Mouse (Mus musculus) midbrain, embryonic 12.5 days (tissue): ENCODE results near the gene Lamtor4. TPM values are rescaled to one million over a fixed set of nuclear protein-coding genes. Genes with fewer than 3 reads are reported as not detected.

ENCODE experiments used
- ATAC-seq: fragments of 200-750 bp; cut with Nextera tagmentation; 2 replicates; pipeline ENCODE4 v1.8.0; 2017; ENCODE audit warnings: low read depth, moderate TSS enrichment, moderate library complexity; ENCODE audit not compliant: low FRiP score
- H3K27ac ChIP-seq: fragments of 300-500 bp; sonication (generic); replicated peaks from 2 replicates; pipeline ENCODE4 v1.5.1; 2016; ENCODE audit warnings: mild to moderate bottlenecking
- H3K27me3 ChIP-seq: fragments of 300-500 bp; sonication (generic); 2 replicates; pipeline ENCODE4 v1.6.1; 2016; ENCODE audit warnings: mild to moderate bottlenecking
- H3K36me3 ChIP-seq: fragments of 300-500 bp; sonication (generic); 2 replicates; pipeline ENCODE4 v1.6.1; 2016
- H3K4me1 ChIP-seq: fragments of 300-500 bp; sonication (generic); 2 replicates; pipeline ENCODE4 v1.6.1; 2016
- H3K4me2 ChIP-seq: fragments of 300-500 bp; sonication (generic); replicated peaks from 2 replicates; pipeline ENCODE4 v1.6.1; 2016; ENCODE audit warnings: mild to moderate bottlenecking, moderate library complexity
- H3K4me3 ChIP-seq: fragments of 300-500 bp; sonication (generic); 2 replicates; pipeline ENCODE4 v1.5.1; 2016; ENCODE audit warnings: mild to moderate bottlenecking
- H3K9ac ChIP-seq: fragments of 300-500 bp; sonication (generic); replicated peaks from 2 replicates; pipeline ENCODE4 v1.6.1; 2016; ENCODE audit warnings: mild to moderate bottlenecking, moderate library complexity
- H3K9me3 ChIP-seq: fragments of 300-500 bp; sonication (generic); 2 replicates; pipeline ENCODE4 v1.6.1; 2016; ENCODE audit warnings: mild to moderate bottlenecking
- WGBS: fragments of 180-500 bp; shearing (Covaris S2); methylation state at CpG from one replicate; pipeline ENCODE4 v1.1.7; 2016; 5-methylcytosine and 5-hydroxymethylcytosine counted together
- polyA plus RNA-seq: library from polyadenylated mRNA; unstranded; fragments of >200 nt; fragmentation: Nextera tagmentation; extraction: Ambion mirVana; gene quantifications from 2 replicates; pipeline ENCODE4 v1.2.1, GENCODE M21; 2016

Gene Lamtor4
- polyA plus RNA-seq, 1 experiment from 2014 or later, result 57.8 TPM

GRCm38 (mm10) chr5:138234224-138234623, 21.1 kb upstream of the Lamtor4 start:
- ATAC-seq, result no peak
- no peak overlapping the region for H3K4me2 ChIP-seq
- no peak overlapping the region for H3K9ac ChIP-seq
- H3K36me3 ChIP-seq, result no peaks in the 10 kb centered on the region
- H3K27me3 ChIP-seq, result no peaks in the 10 kb centered on the region
- no peaks in the 10 kb centered on the region for H3K4me1 ChIP-seq
- H3K4me3 ChIP-seq, result no peak overlapping the region
- no peak overlapping the region for H3K27ac ChIP-seq
- H3K9me3 ChIP-seq, result no peaks in the 10 kb centered on the region

GRCm38 (mm10) chr5:138241511-138241910, 13.8 kb upstream of the Lamtor4 start:
- 49% methylated on average over 2 of the region's 2 CpGs for WGBS
- ATAC-seq, result no peak

GRCm38 (mm10) chr5:138251144-138251543, 4.1 kb upstream of the Lamtor4 start:
- ATAC-seq, result no peak

More at GRCm38 (mm10) chr5:138241511-138241910, 13.8 kb upstream of the Lamtor4 start:
- Histone ChIP-seq H3K4me3 (no peak overlapping the region), H3K9ac (no peak overlapping the region), H3K27me3 (no peaks in the 10 kb centered on the region), H3K4me1 (no peaks in the 10 kb centered on the region), H3K27ac (no peak overlapping the region), H3K36me3 (no peaks in the 10 kb centered on the region), H3K9me3 (no peaks in the 10 kb centered on the region), H3K4me2 (no peak overlapping the region)

GRCm38 (mm10) chr5:138253061-138253460, 2.2 kb upstream of the Lamtor4 start:
- Histone ChIP-seq H3K9ac (no peak overlapping the region), H3K4me1 (peaks cover 14% of the 10 kb centered on the region), H3K36me3 (0 out of 2 replicates have a peak, but pooled peaks cover 1% of the 10 kb centered on the region), H3K9me3 (no peaks in the 10 kb centered on the region), H3K4me2 (no peak overlapping the region), H3K27ac (no peak overlapping the region), H3K27me3 (no peaks in the 10 kb centered on the region), H3K4me3 (no peak overlapping the region)
- no peak for ATAC-seq
- WGBS, result 91% methylated on average over 3 of the region's 3 CpGs

More at GRCm38 (mm10) chr5:138251144-138251543, 4.1 kb upstream of the Lamtor4 start:
- Histone ChIP-seq H3K36me3 (no peaks in the 10 kb centered on the region), H3K4me2 (no peak overlapping the region), H3K27ac (no peak overlapping the region), H3K9me3 (no peaks in the 10 kb centered on the region), H3K9ac (no peak overlapping the region), H3K4me1 (peaks cover 7% of the 10 kb centered on the region), H3K4me3 (no peak overlapping the region), H3K27me3 (no peaks in the 10 kb centered on the region)
- 85% methylated on average over 12 of the region's 12 CpGs for WGBS

GRCm38 (mm10) chr5:138256094-138256467, 799 bp downstream of the Lamtor4 start:
- peak overlapping the region; percentile 83 for H3K4me2 ChIP-seq
- peaks cover 31% of the 10 kb centered on the region for H3K36me3 ChIP-seq
- H3K27ac ChIP-seq, result peak overlapping the region; percentile 73
- peak overlapping the region; percentile 71 for H3K9ac ChIP-seq
- no peak for ATAC-seq
- 29% methylated on average over 7 of the region's 7 CpGs for WGBS
- no peaks in the 10 kb centered on the region for H3K9me3 ChIP-seq
- H3K27me3 ChIP-seq, result no peaks in the 10 kb centered on the region
- peak overlapping the region; percentile 73 for H3K4me3 ChIP-seq
- peaks cover 14% of the 10 kb centered on the region for H3K4me1 ChIP-seq

- 89% methylated on average over 10 of the region's 10 CpGs for WGBS
- no peak for ATAC-seq
Observed at GRCm38 (mm10) chr5:138256966-138257584, 1.8 kb downstream of the Lamtor4 start.

DNA sequence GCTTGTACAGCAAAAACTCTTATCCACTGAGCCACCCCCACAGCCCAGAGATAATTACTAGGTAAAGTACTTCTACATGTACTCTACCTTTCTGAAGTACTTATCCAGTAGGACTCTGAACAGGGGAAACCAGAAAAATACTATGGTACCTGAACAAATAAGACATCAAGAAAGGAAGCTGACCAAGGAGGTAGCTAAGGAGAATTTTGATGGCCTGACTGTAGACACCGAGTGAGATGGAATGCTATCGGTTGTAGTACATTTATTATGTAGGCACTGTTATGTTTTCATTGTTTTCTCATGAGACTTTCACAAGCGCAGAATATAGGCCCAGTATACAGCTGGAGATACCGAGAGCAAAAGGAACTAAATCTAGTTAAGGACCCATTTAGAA, 2.3 kb downstream of the Lamtor4 start:
- H3K4me3 ChIP-seq, result no peak overlapping the region
- H3K27me3 ChIP-seq, result no peaks in the 10 kb centered on the region
- H3K9ac ChIP-seq, result no peak overlapping the region
- H3K27ac ChIP-seq, result no peak overlapping the region
- H3K36me3 ChIP-seq, result peaks cover 41% of the 10 kb centered on the region
- no peaks in the 10 kb centered on the region for H3K9me3 ChIP-seq
- no peak overlapping the region for H3K4me2 ChIP-seq
- no peak for ATAC-seq
- H3K4me1 ChIP-seq, result peaks cover 18% of the 10 kb centered on the region
- WGBS, result 93% methylated on average over 4 of the region's 4 CpGs

More at GRCm38 (mm10) chr5:138256966-138257584, 1.8 kb downstream of the Lamtor4 start:
- H3K27me3 ChIP-seq, result no peaks in the 10 kb centered on the region
- H3K27ac ChIP-seq, result no peak overlapping the region
- no peak overlapping the region for H3K4me2 ChIP-seq
- no peaks in the 10 kb centered on the region for H3K9me3 ChIP-seq
- no peak overlapping the region for H3K4me3 ChIP-seq
- H3K36me3 ChIP-seq, result peaks cover 41% of the 10 kb centered on the region
- no peak overlapping the region for H3K9ac ChIP-seq
- peaks cover 14% of the 10 kb centered on the region for H3K4me1 ChIP-seq

DNA sequence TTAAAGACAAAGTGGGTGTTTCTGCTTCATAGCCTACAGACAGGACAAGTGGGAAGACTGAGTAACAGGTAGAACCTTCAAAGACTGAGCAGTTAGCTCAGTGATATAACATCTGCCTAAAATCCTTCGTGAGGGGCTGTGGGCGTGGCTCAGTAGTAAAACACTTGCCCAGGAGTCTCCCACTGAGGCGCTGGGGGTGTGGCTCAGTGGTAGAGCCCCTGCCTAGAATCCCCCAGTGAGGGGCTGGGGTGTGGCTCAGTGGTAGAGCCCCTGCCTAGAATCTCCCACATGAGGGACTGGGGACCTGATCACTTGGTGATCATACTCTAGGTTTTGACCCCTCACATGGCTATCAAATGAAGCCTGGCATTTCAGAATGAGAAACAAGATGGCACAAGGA, 2.8 kb downstream of the Lamtor4 start:
- H3K4me2 ChIP-seq, result no peak overlapping the region
- H3K4me3 ChIP-seq, result no peak overlapping the region
- H3K4me1 ChIP-seq, result peaks cover 23% of the 10 kb centered on the region
- no peaks in the 10 kb centered on the region for H3K9me3 ChIP-seq
- no peak overlapping the region for H3K27ac ChIP-seq
- 90% methylated on average over 3 of the region's 3 CpGs for WGBS
- H3K36me3 ChIP-seq, result peaks cover 41% of the 10 kb centered on the region
- ATAC-seq, result no peak
- no peak overlapping the region for H3K9ac ChIP-seq
- no peaks in the 10 kb centered on the region for H3K27me3 ChIP-seq

DNA sequence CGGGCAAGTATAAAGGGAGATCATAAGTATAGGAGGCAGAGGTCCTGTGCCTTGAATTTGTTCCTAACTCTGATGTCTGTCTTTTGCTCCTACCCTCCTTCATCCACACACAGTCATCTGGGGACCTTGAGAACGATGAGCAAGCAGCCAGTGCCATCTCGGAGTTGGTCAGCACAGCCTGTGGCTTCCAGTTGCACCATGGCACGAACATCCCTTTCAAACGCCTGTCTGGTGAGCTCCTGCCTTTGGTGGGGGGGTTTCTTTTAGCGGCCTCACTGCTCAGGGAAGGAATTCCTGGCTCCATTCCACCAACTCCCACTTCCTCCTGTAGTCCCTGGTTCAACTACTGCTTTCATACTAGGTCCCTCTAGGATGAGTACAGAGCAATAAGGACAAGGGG, 3.3 kb downstream of the Lamtor4 start:
- ATAC-seq, result no peak
- no peaks in the 10 kb centered on the region for H3K27me3 ChIP-seq
- peaks cover 41% of the 10 kb centered on the region for H3K36me3 ChIP-seq

DNA sequence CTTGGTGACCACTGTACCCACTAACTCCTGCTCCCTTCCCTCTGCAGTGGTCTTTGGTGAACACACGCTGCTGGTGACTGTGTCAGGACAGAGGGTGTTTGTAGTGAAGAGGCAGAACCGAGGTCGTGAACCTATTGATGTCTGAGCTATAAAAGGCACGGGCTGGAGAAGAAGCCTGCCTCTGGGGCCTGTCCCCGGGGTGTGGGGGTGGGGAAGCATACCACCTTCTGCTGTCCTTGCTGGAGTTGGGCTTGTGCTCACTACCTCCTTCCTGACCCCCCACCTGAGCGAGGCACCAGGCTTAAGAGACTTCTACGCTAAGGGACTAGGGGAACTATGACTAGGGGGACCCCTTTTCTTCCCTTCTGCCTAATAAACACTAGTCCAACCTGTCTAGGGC, 3.7 kb downstream of the Lamtor4 start:
- peaks cover 41% of the 10 kb centered on the region for H3K36me3 ChIP-seq
- no peaks in the 10 kb centered on the region for H3K9me3 ChIP-seq
- 82% methylated on average over 7 of the region's 7 CpGs for WGBS
- H3K27me3 ChIP-seq, result no peaks in the 10 kb centered on the region
- H3K4me2 ChIP-seq, result no peak overlapping the region
- H3K9ac ChIP-seq, result no peak overlapping the region
- no peak overlapping the region for H3K4me3 ChIP-seq
- no peak overlapping the region for H3K27ac ChIP-seq
- no peak for ATAC-seq
- peaks cover 26% of the 10 kb centered on the region for H3K4me1 ChIP-seq

More for the DNA sequence above, 3.3 kb downstream of the Lamtor4 start:
- Histone ChIP-seq H3K4me3 (no peak overlapping the region), H3K9ac (no peak overlapping the region), H3K27ac (no peak overlapping the region), H3K4me1 (peaks cover 26% of the 10 kb centered on the region), H3K4me2 (no peak overlapping the region), H3K9me3 (no peaks in the 10 kb centered on the region)
- 95% methylated on average over 6 of the region's 6 CpGs for WGBS

DNA sequence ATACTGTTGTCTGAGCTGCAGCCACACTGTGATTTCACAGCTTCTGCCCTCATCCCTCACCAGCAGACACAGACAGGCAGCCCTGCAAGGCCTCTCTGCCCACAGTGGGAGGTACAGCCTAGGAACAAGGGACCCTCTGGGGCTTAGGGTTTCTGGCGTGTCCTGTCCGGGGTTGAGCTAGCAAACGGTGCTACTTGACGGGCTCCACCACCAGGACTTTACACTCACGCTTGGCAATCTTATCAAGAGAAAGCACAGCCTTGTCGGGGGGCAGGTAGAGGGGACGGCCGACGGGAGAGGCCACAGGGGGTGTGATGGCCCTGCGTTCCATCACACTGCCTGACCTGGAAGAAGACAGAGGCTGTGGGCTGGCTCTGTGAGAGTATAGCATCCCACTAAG, 4.8 kb downstream of the Lamtor4 start:
- peaks cover 41% of the 10 kb centered on the region for H3K36me3 ChIP-seq

GRCm38 (mm10) chr5:138260834-138261233, 5.6 kb downstream of the Lamtor4 start:
- Histone ChIP-seq H3K36me3 (peaks cover 43% of the 10 kb centered on the region), H3K27ac (no peak overlapping the region), H3K4me2 (no peak overlapping the region), H3K9ac (no peak overlapping the region), H3K4me3 (no peak overlapping the region), H3K4me1 (peaks cover 30% of the 10 kb centered on the region), H3K9me3 (no peaks in the 10 kb centered on the region), H3K27me3 (no peaks in the 10 kb centered on the region)
- ATAC-seq, result no peak
- WGBS, result 95% methylated on average over 11 of the region's 11 CpGs

More for the DNA sequence above, 4.8 kb downstream of the Lamtor4 start:
- Histone ChIP-seq H3K27ac (no peak overlapping the region), H3K4me2 (no peak overlapping the region), H3K27me3 (no peaks in the 10 kb centered on the region), H3K4me1 (peaks cover 31% of the 10 kb centered on the region), H3K4me3 (no peak overlapping the region), H3K9ac (no peak overlapping the region), H3K9me3 (no peaks in the 10 kb centered on the region)
- no peak for ATAC-seq
- WGBS, result 86% methylated on average over 10 of the region's 10 CpGs

GRCm38 (mm10) chr5:138262001-138262400, 6.7 kb downstream of the Lamtor4 start:
- H3K9ac ChIP-seq, result no peak overlapping the region
- peaks cover 51% of the 10 kb centered on the region for H3K36me3 ChIP-seq
- peaks cover 20% of the 10 kb centered on the region for H3K4me1 ChIP-seq
- H3K27ac ChIP-seq, result no peak overlapping the region
- H3K4me2 ChIP-seq, result no peak overlapping the region
- 85% methylated on average over 4 of the region's 4 CpGs for WGBS
- H3K4me3 ChIP-seq, result 0 out of 2 replicates have a peak overlapping the region, but pooled peaks have one; percentile 90
- no peak for ATAC-seq
- H3K27me3 ChIP-seq, result no peaks in the 10 kb centered on the region
- no peaks in the 10 kb centered on the region for H3K9me3 ChIP-seq
